Mouse (Mus musculus) hematopoietic stem cell, adult 5-6 weeks (primary cell): ENCODE data around the gene Ifitm10. TPM values are rescaled to one million over a fixed set of nuclear protein-coding genes. Genes with fewer than 3 reads are reported as not detected.

ENCODE experiments used
- total RNA-seq: library from RNA; stranded (forward); fragments of 172-1452, 232-1000 nt; gene quantifications from 2 replicates; pipeline ENCODE4 v1.2.3, GENCODE M21; 2017

Ifitm10 gene
- total RNA-seq, 1 experiment from 2014 or later, result not detected

Other genes starting within 250 kb of the Ifitm10 start
- gene Gm39115, start 237.7 kb downstream of the Ifitm10 start, total RNA-seq, result not detected in 2 replicates
- not detected in 2 replicates for gene Gm45337, start 229.1 kb downstream of the Ifitm10 start, total RNA-seq
- not detected in 2 replicates for gene Gm29735, start 216.6 kb downstream of the Ifitm10 start, total RNA-seq
- gene Gm4553, start 208.0 kb downstream of the Ifitm10 start, total RNA-seq, result not detected in 2 replicates
- gene Krtap5-2, start 197.7 kb downstream of the Ifitm10 start, total RNA-seq, result not detected in 2 replicates
- not detected in 2 replicates for gene Gm10153, start 183.4 kb downstream of the Ifitm10 start, total RNA-seq
- gene Krtap5-3, start 172.4 kb downstream of the Ifitm10 start, total RNA-seq, result not detected in 2 replicates
- gene Gm7579, start 161.9 kb downstream of the Ifitm10 start, total RNA-seq, result not detected in 2 replicates
- gene Krtap5-5, start 143.8 kb downstream of the Ifitm10 start, total RNA-seq, result not detected in 2 replicates
- not detected in 2 replicates for gene Gm40460, start 132.7 kb downstream of the Ifitm10 start, total RNA-seq
- gene Gm2431, start 115.4 kb downstream of the Ifitm10 start, total RNA-seq, result not detected in 2 replicates
- gene Gm4559, start 99.4 kb downstream of the Ifitm10 start, total RNA-seq, result not detected in 2 replicates
- not detected in 2 replicates for gene Krtap5-1, start 76.6 kb downstream of the Ifitm10 start, total RNA-seq
- not detected in 2 replicates for gene Krtap5-4, start 70.2 kb downstream of the Ifitm10 start, total RNA-seq
- gene Gm49369, start 8.9 kb upstream of the Ifitm10 start, total RNA-seq, result 18.0 and 43.2 TPM in 2 replicates
- gene Ctsd, start 14.3 kb upstream of the Ifitm10 start, total RNA-seq, result 123 and 168 TPM in 2 replicates
- not detected in 2 replicates for gene Syt8, start 61.1 kb upstream of the Ifitm10 start, total RNA-seq
- gene Tnni2, start 68.1 kb upstream of the Ifitm10 start, total RNA-seq, result 8.2 and 12.3 TPM in 2 replicates
- gene Lsp1, start 87.1 kb upstream of the Ifitm10 start, total RNA-seq, result 233 and 282 TPM in 2 replicates
- gene Tnnt3, start 125.1 kb upstream of the Ifitm10 start, total RNA-seq, result 0.55 and 9.3 TPM in 2 replicates
- gene Mrpl23, start 158.9 kb upstream of the Ifitm10 start, total RNA-seq, result 28.1 and 42.5 TPM in 2 replicates